Mouse (Mus musculus) MEL (cell line): ENCODE measurements around the gene Sertad2. TPM values are rescaled to one million over a fixed set of nuclear protein-coding genes. Genes with fewer than 3 reads are reported as not detected.

Source experiments
- DNase-seq: peaks from one replicate; pipeline ENCODE4 v3.0.0; 2011; ENCODE audit warnings: low read depth, low spot score
- H3K27ac ChIP-seq: 2 replicates; pipeline ENCODE4 v1.5.1; 2012; ENCODE audit warnings: low read depth, mild to moderate bottlenecking, control low read depth, low read length, moderate library complexity; ENCODE audit not compliant: control insufficient read depth
- H3K27me3 ChIP-seq, 2 experiments: fragments of 150-350 bp in 1 of 2; sonication (generic) in 1 of 2; 2 replicates each; pipeline ENCODE4 v1.6.1; 2012; ENCODE audit warnings: low read length in 2 of 2, mild to moderate bottlenecking in 2 of 2, improper control_type of control experiment in 1 of 2, moderate library complexity in 1 of 2; ENCODE audit not compliant: insufficient read depth in 2 of 2, control insufficient read depth in 1 of 2
- H3K36me3 ChIP-seq, 2 experiments: 2 replicates each; pipeline ENCODE4 v1.6.1; 2012 to 2014; ENCODE audit warnings: low read length in 2 of 2, improper control_type of control experiment in 1 of 2, inconsistent platforms in 1 of 2, mild to moderate bottlenecking in 1 of 2; ENCODE audit not compliant: insufficient read depth in 2 of 2, control insufficient read depth in 1 of 2
- H3K4me1 ChIP-seq, 2 experiments: fragments of 150-350 bp in 1 of 2; sonication (generic) in 1 of 2; 2 replicates each; pipeline ENCODE4 v1.6.1; 2012; ENCODE audit warnings: low read length in 2 of 2, improper control_type of control experiment in 1 of 2, mild to moderate bottlenecking in 1 of 2; ENCODE audit not compliant: insufficient read depth in 2 of 2, control insufficient read depth in 1 of 2
- H3K4me3 ChIP-seq, 2 experiments: fragments of 150-350 bp in 1 of 2; sonication (generic) in 1 of 2; 2 replicates each; pipeline ENCODE4 v1.5.1; 2012; ENCODE audit warnings: low read depth in 2 of 2, low read length in 2 of 2, mild to moderate bottlenecking in 2 of 2, moderate library complexity in 2 of 2, control low read depth in 1 of 2, improper control_type of control experiment in 1 of 2; ENCODE audit not compliant: control insufficient read depth in 1 of 2, insufficient read depth in 1 of 2
- H3K79me2 ChIP-seq: 2 replicates; pipeline ENCODE4 v1.6.1; 2012; ENCODE audit warnings: mild to moderate bottlenecking, low read length, moderate library complexity; ENCODE audit not compliant: control insufficient read depth, poor library complexity, insufficient read depth
- H3K9ac ChIP-seq: 2 replicates; pipeline ENCODE4 v1.6.1; 2012; ENCODE audit warnings: low read depth, mild to moderate bottlenecking, control low read depth, low read length, moderate library complexity; ENCODE audit not compliant: control insufficient read depth, poor library complexity, severe bottlenecking
- H3K9me3 ChIP-seq: fragments of 150-350 bp; sonication (generic); replicated peaks from 2 replicates; pipeline ENCODE4 v1.6.1; 2012; ENCODE audit warnings: mild to moderate bottlenecking, low read length, improper control_type of control experiment, moderate library complexity; ENCODE audit not compliant: insufficient read depth
- BHLHE40 ChIP-seq: IDR thresholded peaks from 2 replicates; pipeline ENCODE4 v1.6.1; 2012; ENCODE audit warnings: low read depth, mild to moderate bottlenecking, inconsistent platforms, low read length, improper control_type of control experiment, borderline replicate concordance
- CHD1 ChIP-seq: IDR thresholded peaks from 2 replicates; pipeline ENCODE4 v1.6.1; 2012; ENCODE audit warnings: low read depth, mild to moderate bottlenecking, inconsistent platforms, low read length, improper control_type of control experiment
- E2F4 ChIP-seq: IDR thresholded peaks from 2 replicates; pipeline ENCODE4 v1.6.1; 2011; ENCODE audit warnings: low read depth, low read length, improper control_type of control experiment, borderline replicate concordance
- ETS1 ChIP-seq: IDR thresholded peaks from 2 replicates; pipeline ENCODE4 v1.6.1; 2012; ENCODE audit warnings: low read depth, mild to moderate bottlenecking, inconsistent platforms, low read length, improper control_type of control experiment, moderate library complexity
- GABPA ChIP-seq: IDR thresholded peaks from 2 replicates; pipeline ENCODE4 v1.6.1; 2012; ENCODE audit warnings: low read depth, mild to moderate bottlenecking, inconsistent platforms, low read length, improper control_type of control experiment, moderate library complexity
- GATA1 ChIP-seq: IDR thresholded peaks from 2 replicates; pipeline ENCODE4 v1.6.1; 2011; ENCODE audit warnings: low read depth, low read length, improper control_type of control experiment
- HCFC1 ChIP-seq: IDR thresholded peaks from 2 replicates; pipeline ENCODE4 v1.6.1; 2012; ENCODE audit warnings: low read depth, mild to moderate bottlenecking, inconsistent platforms, low read length, improper control_type of control experiment, moderate library complexity
- MAX ChIP-seq: IDR thresholded peaks from 2 replicates; pipeline ENCODE4 v1.6.1; 2011; ENCODE audit warnings: low read length, improper control_type of control experiment
- MAZ ChIP-seq: IDR thresholded peaks from 2 replicates; pipeline ENCODE4 v1.6.1; 2012; ENCODE audit warnings: low read depth, mild to moderate bottlenecking, inconsistent platforms, low read length, improper control_type of control experiment
- MEF2A ChIP-seq: IDR thresholded peaks from 2 replicates; pipeline ENCODE4 v1.6.1; 2014; ENCODE audit warnings: low read depth, mild to moderate bottlenecking, inconsistent platforms, low read length, improper control_type of control experiment; ENCODE audit not compliant: poor library complexity, insufficient replicate concordance, severe bottlenecking; ENCODE audit errors: extremely low read depth
- MXI1 ChIP-seq: IDR thresholded peaks from 2 replicates; pipeline ENCODE4 v1.6.1; 2011; ENCODE audit warnings: mild to moderate bottlenecking, low read depth, low read length, improper control_type of control experiment
- MYB ChIP-seq: IDR thresholded peaks from 2 replicates; pipeline ENCODE4 v1.6.1; 2011; ENCODE audit warnings: mild to moderate bottlenecking, low read depth, low read length, improper control_type of control experiment
- MYC ChIP-seq: IDR thresholded peaks from 2 replicates; pipeline ENCODE4 v1.6.1; 2011; ENCODE audit warnings: low read depth, mild to moderate bottlenecking, low read length, improper control_type of control experiment, moderate library complexity
- NELFE ChIP-seq: IDR thresholded peaks from 2 replicates; pipeline ENCODE4 v1.6.1; 2011; ENCODE audit warnings: low read depth, low read length, improper control_type of control experiment
- NRF1 ChIP-seq: IDR thresholded peaks from 2 replicates; pipeline ENCODE4 v1.6.1; 2014; ENCODE audit warnings: low read depth, mild to moderate bottlenecking, inconsistent platforms, low read length, improper control_type of control experiment, moderate library complexity; ENCODE audit not compliant: poor library complexity, insufficient read depth, severe bottlenecking
- POLR2A ChIP-seq, 2 experiments: IDR thresholded peaks; 2 replicates each; pipeline ENCODE4 v1.6.1; 2011 to 2012; ENCODE audit warnings: low read length in 2 of 2, mild to moderate bottlenecking in 2 of 2, control low read depth in 1 of 2, improper control_type of control experiment in 1 of 2, low read depth in 1 of 2, moderate library complexity in 1 of 2; ENCODE audit not compliant: control insufficient read depth in 1 of 2, insufficient read depth in 1 of 2, poor library complexity in 1 of 2
- POLR2AphosphoS2 ChIP-seq: IDR thresholded peaks from 2 replicates; pipeline ENCODE4 v1.6.1; 2011; ENCODE audit warnings: low read length, improper control_type of control experiment
- POLR2AphosphoS5 ChIP-seq: IDR thresholded peaks from 2 replicates; pipeline ENCODE4 v1.6.1; 2012; ENCODE audit warnings: low read depth, borderline replicate concordance, mild to moderate bottlenecking, inconsistent platforms, low read length, moderate library complexity, mixed read lengths
- RAD21 ChIP-seq: IDR thresholded peaks from 2 replicates; pipeline ENCODE4 v1.6.1; 2011; ENCODE audit warnings: mild to moderate bottlenecking, low read depth, low read length, improper control_type of control experiment
- SIN3A ChIP-seq: IDR thresholded peaks from 2 replicates; pipeline ENCODE4 v1.6.1; 2012; ENCODE audit warnings: low read length, improper control_type of control experiment, inconsistent platforms
- TAL1 ChIP-seq: IDR thresholded peaks from 2 replicates; pipeline ENCODE4 v1.6.1; 2012; ENCODE audit warnings: mild to moderate bottlenecking, inconsistent platforms, low read length, moderate library complexity, mixed read lengths
- TCF12 ChIP-seq: IDR thresholded peaks from 2 replicates; pipeline ENCODE4 v1.6.1; 2014; ENCODE audit warnings: low read depth, mild to moderate bottlenecking, inconsistent platforms, low read length, improper control_type of control experiment, moderate library complexity
- UBTF ChIP-seq: IDR thresholded peaks from 2 replicates; pipeline ENCODE4 v1.6.1; 2012; ENCODE audit warnings: low read depth, mild to moderate bottlenecking, inconsistent platforms, low read length, improper control_type of control experiment, moderate library complexity, borderline replicate concordance; ENCODE audit not compliant: insufficient read depth
- ZC3H11A ChIP-seq: IDR thresholded peaks from 2 replicates; pipeline ENCODE4 v1.6.1; 2012; ENCODE audit warnings: low read depth, mild to moderate bottlenecking, inconsistent platforms, low read length, improper control_type of control experiment
- ZKSCAN1 ChIP-seq: IDR thresholded peaks from 2 replicates; pipeline ENCODE4 v1.6.1; 2012; ENCODE audit warnings: low read depth, mild to moderate bottlenecking, inconsistent platforms, low read length, improper control_type of control experiment, moderate library complexity
- ZMIZ1 ChIP-seq: IDR thresholded peaks from 2 replicates; pipeline ENCODE4 v1.6.1; 2012; ENCODE audit warnings: low read depth, mild to moderate bottlenecking, inconsistent platforms, low read length, improper control_type of control experiment, moderate library complexity
- ZNF384 ChIP-seq: IDR thresholded peaks from 2 replicates; pipeline ENCODE4 v1.6.1; 2012; ENCODE audit warnings: low read depth, mild to moderate bottlenecking, inconsistent platforms, low read length, improper control_type of control experiment
- polyA plus RNA-seq, 2 experiments: library from polyadenylated mRNA; stranded (reverse) in 1 of 2; unstranded in 1 of 2; fragments of >175 nt in 1 of 2; fragments of >200 nt in 1 of 2; gene quantifications; 2 replicates each; pipeline versions ENCODE4 v1.2.1 to v1.2.4; 2012; ENCODE audit warnings: low replicate concordance in 2 of 2, low read depth in 1 of 2; ENCODE audit not compliant: insufficient read length in 2 of 2, insufficient read depth in 1 of 2, missing spikeins in 1 of 2
- total RNA-seq: library from RNA; depleted of rRNA; stranded (reverse); fragments of 300-350 nt; gene quantifications from 2 replicates; pipeline ENCODE4 v1.2.3, GENCODE M21; 2012

Sertad2 gene
- total and polyA plus RNA-seq, 3 experiments, result 7.0 to 11.5 TPM; not detected in 1

- Histone ChIP-seq H3K36me3 (peaks cover 0 to 42% of the 10 kb centered on the region in 2 experiments; a peak in 2 of 4 replicates), H3K4me1 (peaks cover 18 to 35% of the 10 kb centered on the region in 2 experiments), H3K4me3 (peak overlapping the region; percentile 90 to 97), H3K27ac (peak overlapping the region; percentile 89), H3K79me2 (peaks cover 33% of the 10 kb centered on the region), H3K9me3 (no peaks in the 10 kb centered on the region), H3K9ac (peak overlapping the region; percentile 95), H3K27me3 (no peaks in the 10 kb centered on the region)
- DNase-seq, result peak; percentile 92
- TF ChIP-seq RAD21, result no peak
- peak; percentile 97 for TF ChIP-seq ZNF384
- TF ChIP-seq MYB, result no peak
- TF ChIP-seq SIN3A, result peak; percentile 91; the same call in 1 of the 2 replicates
- no peak for TF ChIP-seq MEF2A
- peak; percentile 51 for TF ChIP-seq MAX
- TF ChIP-seq CHD1, result 0 out of 2 replicates have a peak, but pooled peaks have one; percentile 60
- TF ChIP-seq MYC, result peak; percentile 76
- peak; percentile 11; the same call in 1 of the 2 replicates for TF ChIP-seq MAZ
- peak; percentile 43; the same call in 1 of the 2 replicates for TF ChIP-seq POLR2AphosphoS2
- 0 out of 2 replicates have a peak, but pooled peaks have one; percentile 9 for TF ChIP-seq ZC3H11A
- TF ChIP-seq UBTF, result 0 out of 2 replicates have a peak, but pooled peaks have one; percentile 67
- TF ChIP-seq HCFC1, result no peak; the same call in 1 of the 2 replicates
- no peak; the same call in 1 of the 2 replicates for TF ChIP-seq ZKSCAN1
- TF ChIP-seq GABPA, result no peak
- TF ChIP-seq POLR2AphosphoS5, result no peak
- peak; percentile 75; the same call in 1 of the 2 replicates for TF ChIP-seq BHLHE40
- TF ChIP-seq GATA1, result no peak
- peak; percentile 45 for TF ChIP-seq ETS1
- TF ChIP-seq ZMIZ1, result peak; percentile 92
- TF ChIP-seq E2F4, result no peak
- peak; percentile 24; the same call in 1 of the 2 replicates for TF ChIP-seq TCF12
- TF ChIP-seq MXI1, result peak; percentile 85
- TF ChIP-seq NELFE, result peak; percentile 85
- peak; percentile 52; the same call in 1 of the 2 replicates for TF ChIP-seq NRF1
- no peak for TF ChIP-seq TAL1
- peak; percentile 87 to 95 for TF ChIP-seq POLR2A (IDR thresholded peaks at IDR 0.05; ENCODE audit: control insufficient read depth in 1 of 2, insufficient read depth in 1 of 2, low read depth in 1 of 2, low read length in 2 of 2, poor library complexity in 1 of 2)
These were observed 89.0 kb downstream of the Sertad2 start for GRCm38 (mm10) chr11:20631941-20632618.
